Mouse (Mus musculus) embryonic fibroblast, embryonic 13.5 days (primary cell): ENCODE data around the gene Msi2.

ENCODE experiments used
- CTCF ChIP-seq: IDR thresholded peaks from 2 replicates; pipeline ENCODE4 v1.5.1; 2011; ENCODE audit warnings: mild to moderate bottlenecking, control low read depth, low read length, moderate library complexity, borderline replicate concordance; ENCODE audit not compliant: insufficient read depth
- POLR2A ChIP-seq: IDR thresholded peaks from 2 replicates; pipeline ENCODE4 v1.6.1; 2011; ENCODE audit warnings: low read depth, mild to moderate bottlenecking, control low read depth, low read length, moderate library complexity

GRCm38 (mm10) chr11:88412423-88413094 is 305.8 kb downstream of the Msi2 start:
- TF ChIP-seq POLR2A (no peak), CTCF (peak; percentile 86)
